Mouse (Mus musculus): ENCODE data around the gene Lrrfip1. TPM values are rescaled to one million over a fixed set of nuclear protein-coding genes. Genes with fewer than 3 reads are reported as not detected.

Lrrfip1 gene
- polyA plus RNA-seq, 1 experiment = 50.7 TPM

DNA sequence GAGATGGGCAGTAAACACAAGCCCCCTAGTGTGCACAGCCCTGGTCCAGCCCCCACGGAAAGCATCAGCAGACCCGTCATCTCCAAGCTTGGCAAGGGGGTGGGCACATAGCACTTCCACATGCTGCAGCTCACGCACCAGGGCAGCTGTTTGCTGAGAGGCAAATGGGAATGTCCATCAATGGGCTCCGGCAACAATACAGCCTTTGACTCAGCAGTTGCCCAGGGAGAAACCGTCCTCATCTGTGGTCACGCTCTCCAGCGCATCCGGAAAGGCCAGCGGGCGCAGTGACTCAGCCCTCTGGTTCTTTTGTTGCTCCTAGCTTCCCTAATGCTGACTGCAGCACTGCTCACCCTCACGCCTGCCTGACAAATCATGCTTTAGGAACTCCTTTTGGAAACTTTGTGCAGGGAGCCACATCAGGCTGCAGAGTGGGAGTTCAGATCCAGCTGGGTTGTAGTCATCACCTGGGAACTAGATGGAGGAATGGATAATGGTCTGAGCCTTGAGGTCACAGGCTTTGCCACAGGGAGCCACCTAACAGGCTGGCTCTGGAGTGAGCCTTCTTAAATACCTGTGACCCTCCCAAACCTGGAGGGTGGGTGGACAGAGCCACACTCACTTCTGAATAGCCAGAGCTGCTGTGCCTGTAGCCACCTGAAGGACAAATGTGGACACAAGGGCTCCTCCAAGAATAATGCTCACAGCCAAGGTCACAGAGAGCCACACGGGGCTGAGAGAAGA lies 23.5 kb upstream of the Lrrfip1 start:
- peak; percentile 35 to 38 for DNase-seq
- H3K27ac ChIP-seq (ENCODE audit: insufficient read depth, low read length) = no peak overlapping the region
- H3K4me3 ChIP-seq (replicated peaks; ENCODE audit: insufficient read depth, low read depth, low read length) = no peak overlapping the region
- 25% methylated on average over 12 of the region's 12 CpGs for WGBS
- TF ChIP-seq POLR2A (IDR thresholded peaks at IDR 0.05; ENCODE audit: borderline replicate concordance, insufficient read depth, low read length) = no peak
- no peak for TF ChIP-seq CTCF (IDR thresholded peaks at IDR 0.05; ENCODE audit: borderline replicate concordance, insufficient read depth, low read depth, low read length)
- no peaks in the 10 kb centered on the region for H3K4me1 ChIP-seq (ENCODE audit: control insufficient read depth, insufficient read depth, low read length)
- no peaks in the 10 kb centered on the region for H3K27me3 ChIP-seq (ENCODE audit: control insufficient read depth, insufficient read depth, low read length)

- TF ChIP-seq CTCF (IDR thresholded peaks at IDR 0.05; ENCODE audit: borderline replicate concordance, insufficient read depth, low read depth, low read length) (no peak), POLR2A (IDR thresholded peaks at IDR 0.05; ENCODE audit: borderline replicate concordance, insufficient read depth, low read length) (no peak)
- H3K27ac ChIP-seq (ENCODE audit: insufficient read depth, low read length) = no peak overlapping the region
- DNase-seq = no peak
- 60% methylated on average over 4 of the region's 4 CpGs for WGBS
- H3K4me1 ChIP-seq (ENCODE audit: control insufficient read depth, insufficient read depth, low read length) = no peaks in the 10 kb centered on the region
- H3K4me3 ChIP-seq (replicated peaks; ENCODE audit: insufficient read depth, low read depth, low read length) = no peak overlapping the region
- H3K27me3 ChIP-seq (ENCODE audit: control insufficient read depth, insufficient read depth, low read length) = no peaks in the 10 kb centered on the region
Observed at GRCm38 (mm10) chr1:90975960-90976359, 22.6 kb upstream of the Lrrfip1 start.

DNA sequence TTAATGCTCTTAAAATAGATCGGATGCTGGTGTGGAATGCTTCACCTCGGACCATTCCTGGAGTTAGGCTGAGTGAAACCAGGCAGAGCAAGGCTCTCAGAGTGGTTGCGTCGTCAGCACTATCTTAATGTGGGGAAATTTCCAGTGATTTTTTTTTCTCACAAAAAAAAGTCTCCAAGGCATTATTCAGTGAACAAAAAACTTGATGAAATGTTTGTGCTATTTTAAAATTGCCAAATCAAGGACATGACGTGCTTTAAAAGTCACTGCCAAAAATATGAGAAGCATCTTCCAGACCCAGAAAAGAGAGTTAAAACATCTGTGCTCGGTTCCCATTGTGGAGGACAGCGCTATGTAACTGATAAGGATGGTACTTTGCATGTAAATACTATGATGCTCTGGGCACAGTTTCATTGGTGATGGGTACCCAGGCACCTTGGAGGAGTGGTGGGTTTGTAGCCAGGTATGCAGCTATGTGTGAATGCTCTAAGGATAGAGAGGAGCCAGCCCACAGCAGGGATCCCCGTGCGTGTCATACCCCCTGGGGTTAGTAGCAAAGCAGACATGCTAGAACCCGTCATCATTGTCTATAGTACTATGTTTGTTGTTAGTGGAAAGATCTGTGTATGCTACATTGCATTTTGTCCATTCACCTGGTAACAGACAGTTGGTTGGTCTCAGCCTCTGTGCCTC lies 17.8 kb upstream of the Lrrfip1 start:
- Histone ChIP-seq H3K27me3 (ENCODE audit: control insufficient read depth, insufficient read depth, low read length) (no peaks in the 10 kb centered on the region), H3K27ac (ENCODE audit: insufficient read depth, low read length) (no peak overlapping the region), H3K4me1 (ENCODE audit: control insufficient read depth, insufficient read depth, low read length) (no peaks in the 10 kb centered on the region), H3K4me3 (replicated peaks; ENCODE audit: insufficient read depth, low read depth, low read length) (no peak overlapping the region)
- 61% methylated on average over 10 of the region's 10 CpGs for WGBS
- no peak for DNase-seq
- TF ChIP-seq CTCF (IDR thresholded peaks at IDR 0.05; ENCODE audit: borderline replicate concordance, insufficient read depth, low read depth, low read length) = no peak
- no peak for TF ChIP-seq POLR2A (IDR thresholded peaks at IDR 0.05; ENCODE audit: borderline replicate concordance, insufficient read depth, low read length)

DNA sequence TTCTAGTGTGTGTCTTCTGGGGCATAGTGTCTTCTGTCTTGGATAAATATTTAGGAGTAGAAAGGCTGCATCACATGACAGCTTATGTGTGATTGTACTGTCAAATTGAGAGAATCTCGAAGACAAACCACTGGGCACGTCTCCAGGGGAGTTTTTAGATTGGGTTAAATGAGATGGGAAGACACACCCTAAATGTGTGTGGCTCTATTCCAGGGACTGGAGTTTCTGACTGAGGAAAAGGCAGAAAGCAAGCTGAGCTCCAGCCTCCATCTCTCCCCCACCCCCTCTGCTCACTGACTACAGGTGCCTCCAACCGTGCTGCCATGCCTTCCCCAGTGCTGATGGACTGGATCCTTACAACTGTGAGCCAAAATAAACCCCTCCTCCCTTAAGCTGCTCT lies 17.2 kb upstream of the Lrrfip1 start:
- H3K27ac ChIP-seq (ENCODE audit: insufficient read depth, low read length) = no peak overlapping the region

DNA sequence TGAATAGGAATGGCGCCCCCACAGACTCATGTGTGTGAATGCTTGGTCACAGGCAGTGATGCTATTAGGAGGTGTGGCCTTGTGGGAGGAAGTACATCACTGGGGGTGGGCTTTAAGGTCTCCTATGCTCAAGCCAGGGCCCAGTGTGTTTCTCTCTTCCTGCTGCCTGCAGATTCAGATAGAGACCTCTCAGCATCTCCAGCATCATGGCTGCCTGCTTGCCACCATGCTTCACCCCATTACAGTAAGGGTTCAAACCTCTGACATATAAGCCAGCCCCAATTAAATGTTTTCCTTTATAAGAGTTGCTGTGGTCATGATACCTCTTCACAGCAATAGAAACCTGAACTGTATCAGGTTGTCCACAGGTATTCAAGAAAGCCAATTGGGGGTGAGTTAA lies 2.6 kb upstream of the Lrrfip1 start:
- Histone ChIP-seq H3K4me3 (replicated peaks; ENCODE audit: insufficient read depth, low read depth, low read length) (no peak overlapping the region), H3K27me3 (ENCODE audit: control insufficient read depth, insufficient read depth, low read length) (no peaks in the 10 kb centered on the region), H3K27ac (ENCODE audit: insufficient read depth, low read length) (no peak overlapping the region), H3K4me1 (ENCODE audit: control insufficient read depth, insufficient read depth, low read length) (no peaks in the 10 kb centered on the region; the same call in 1 of the 2 replicates)
- DNase-seq = no peak
- 86% methylated on average over 1 of the region's 1 CpGs for WGBS
- TF ChIP-seq POLR2A (IDR thresholded peaks at IDR 0.05; ENCODE audit: borderline replicate concordance, insufficient read depth, low read length) = no peak
- no peak for TF ChIP-seq CTCF (IDR thresholded peaks at IDR 0.05; ENCODE audit: borderline replicate concordance, insufficient read depth, low read depth, low read length)

More for the DNA sequence above, 17.2 kb upstream of the Lrrfip1 start:
- Histone ChIP-seq H3K4me1 (ENCODE audit: control insufficient read depth, insufficient read depth, low read length) (no peaks in the 10 kb centered on the region), H3K27me3 (ENCODE audit: control insufficient read depth, insufficient read depth, low read length) (no peaks in the 10 kb centered on the region), H3K4me3 (replicated peaks; ENCODE audit: insufficient read depth, low read depth, low read length) (no peak overlapping the region)
- TF ChIP-seq CTCF (IDR thresholded peaks at IDR 0.05; ENCODE audit: borderline replicate concordance, insufficient read depth, low read depth, low read length) = no peak
- TF ChIP-seq POLR2A (IDR thresholded peaks at IDR 0.05; ENCODE audit: borderline replicate concordance, insufficient read depth, low read length) = no peak
- WGBS = 56% methylated on average over 3 of the region's 3 CpGs
- DNase-seq = no peak

GRCm38 (mm10) chr1:90997136-90997535 lies 1.4 kb upstream of the Lrrfip1 start:
- DNase-seq = no peak
- TF ChIP-seq POLR2A (IDR thresholded peaks at IDR 0.05; ENCODE audit: borderline replicate concordance, insufficient read depth, low read length) (no peak), CTCF (IDR thresholded peaks at IDR 0.05; ENCODE audit: borderline replicate concordance, insufficient read depth, low read depth, low read length) (no peak)
- no peaks in the 10 kb centered on the region for H3K27me3 ChIP-seq (ENCODE audit: control insufficient read depth, insufficient read depth, low read length)
- H3K4me3 ChIP-seq (replicated peaks; ENCODE audit: insufficient read depth, low read depth, low read length) = no peak overlapping the region
- 81% methylated on average over 4 of the region's 4 CpGs for WGBS
- H3K27ac ChIP-seq (ENCODE audit: insufficient read depth, low read length) = no peak overlapping the region
- H3K4me1 ChIP-seq (ENCODE audit: control insufficient read depth, insufficient read depth, low read length) = no peaks in the 10 kb centered on the region; the same call in 1 of the 2 replicates

DNA sequence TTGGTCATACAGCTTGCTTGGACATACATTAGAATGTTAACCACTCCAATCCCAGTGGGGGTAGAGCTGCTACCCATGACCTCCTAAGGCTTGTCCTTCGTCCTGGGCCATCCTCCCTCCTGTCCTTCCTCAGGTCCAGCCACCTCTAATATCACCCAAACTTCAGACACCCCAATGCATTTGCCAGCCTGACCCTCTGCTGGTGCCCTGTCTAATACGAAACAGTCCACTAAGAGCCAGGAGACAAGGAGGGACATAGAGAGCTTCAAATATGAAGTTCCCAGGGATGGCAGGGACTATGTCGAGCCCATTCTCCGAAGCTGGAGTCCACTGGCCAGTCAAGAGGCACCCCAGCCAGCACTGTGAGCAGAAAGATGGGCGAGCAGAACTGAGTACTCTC lies 896 bp upstream of the Lrrfip1 start:
- Histone ChIP-seq H3K4me1 (ENCODE audit: control insufficient read depth, insufficient read depth, low read length) (no peaks in the 10 kb centered on the region; the same call in 1 of the 2 replicates), H3K27me3 (ENCODE audit: control insufficient read depth, insufficient read depth, low read length) (no peaks in the 10 kb centered on the region), H3K4me3 (replicated peaks; ENCODE audit: insufficient read depth, low read depth, low read length) (no peak overlapping the region), H3K27ac (ENCODE audit: insufficient read depth, low read length) (no peak overlapping the region)
- WGBS = 86% methylated on average over 5 of the region's 5 CpGs
- TF ChIP-seq POLR2A (IDR thresholded peaks at IDR 0.05; ENCODE audit: borderline replicate concordance, insufficient read depth, low read length) (no peak), CTCF (IDR thresholded peaks at IDR 0.05; ENCODE audit: borderline replicate concordance, insufficient read depth, low read depth, low read length) (no peak)
- DNase-seq = no peak
